Mouse (Mus musculus) urinary bladder, adult 2 months (tissue): Measurements from ENCODE around the gene Tmem102. TPM values are rescaled to one million over a fixed set of nuclear protein-coding genes. Genes with fewer than 3 reads are reported as not detected.

Experiments
- DNase-seq: peaks from one replicate; pipeline ENCODE4 v3.0.0; 2022; ENCODE audit warnings: low spot score
- polyA plus RNA-seq: library from polyadenylated mRNA; depleted of rRNA; stranded (reverse); fragments of >200 nt; gene quantifications from 2 replicates; pipeline ENCODE4 v1.2.3, GENCODE M21; 2012

The Tmem102 gene
- polyA plus RNA-seq, 1 experiment = 13.2 TPM

- DNase-seq = no peak
Measured at GRCm38 (mm10) chr11:69787306-69787705, 18.1 kb downstream of the Tmem102 start.

GRCm38 (mm10) chr11:69784793-69785272, 20.6 kb downstream of the Tmem102 start:
- no peak for DNase-seq

GRCm38 (mm10) chr11:69781828-69782227, 23.6 kb downstream of the Tmem102 start:
- DNase-seq = no peak

DNA sequence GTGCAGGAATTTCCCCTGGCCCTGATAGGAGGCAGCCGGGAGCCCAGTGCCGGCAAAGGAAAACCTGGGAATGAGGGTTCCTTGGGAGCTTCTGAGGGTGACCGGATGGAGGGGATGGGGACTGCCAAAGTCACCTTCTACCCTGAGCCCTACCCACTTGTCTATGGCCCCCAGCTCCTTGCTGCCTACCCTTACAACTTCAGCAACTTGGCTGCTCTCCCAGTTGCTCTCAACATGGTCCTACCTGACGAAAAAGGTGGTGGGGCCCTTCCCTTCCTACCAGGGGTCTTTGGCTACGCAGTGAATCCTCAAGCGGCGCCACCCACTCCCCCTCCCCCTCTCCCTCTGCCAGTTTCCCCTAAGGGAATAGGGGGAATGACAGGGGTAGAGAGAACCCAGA, 26.4 kb downstream of the Tmem102 start:
- DNase-seq = no peak

DNA sequence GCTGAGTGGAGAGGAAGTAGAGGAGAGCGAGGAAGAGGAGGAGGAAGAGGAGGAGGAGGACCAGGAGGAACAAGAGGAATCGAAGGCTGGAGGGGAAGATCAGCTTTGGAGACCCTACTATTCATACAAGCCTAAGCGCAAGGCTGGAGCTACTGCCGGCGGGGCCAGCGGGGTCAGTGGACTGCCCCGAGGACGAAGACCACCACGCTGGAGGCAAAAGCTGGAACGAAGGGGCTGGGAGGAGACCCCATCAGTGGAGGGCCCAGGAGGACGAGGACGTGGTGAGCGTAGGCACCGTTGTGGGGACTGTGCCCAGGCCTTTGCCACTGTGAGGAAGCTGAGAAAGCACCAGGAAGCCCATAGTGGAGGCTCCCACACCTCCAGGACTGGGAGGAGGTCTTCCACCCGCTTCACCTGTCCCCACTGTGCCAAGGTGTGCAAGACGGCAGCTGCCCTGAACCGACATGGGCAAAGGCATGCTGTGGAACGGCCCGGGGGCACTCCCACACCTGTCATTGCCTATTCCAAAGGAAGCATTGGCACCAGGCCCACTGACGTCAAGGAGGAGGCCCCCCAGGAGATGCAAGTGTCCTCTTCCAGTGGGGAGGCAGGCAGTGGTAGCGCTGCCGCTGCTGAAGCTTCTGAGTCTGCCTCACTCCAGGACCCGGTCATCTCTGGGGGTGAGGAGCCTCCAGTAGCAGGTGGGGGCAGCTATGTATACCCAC, 27.0 kb downstream of the Tmem102 start:
- no peak for DNase-seq

- no peak for DNase-seq
Measured at GRCm38 (mm10) chr11:69777504-69778257, 27.7 kb downstream of the Tmem102 start.

- no peak for DNase-seq
Measured at GRCm38 (mm10) chr11:69776488-69776887, 28.9 kb downstream of the Tmem102 start.

GRCm38 (mm10) chr11:69775716-69776115, 29.7 kb downstream of the Tmem102 start:
- DNase-seq = no peak

- no peak for DNase-seq
Measured at GRCm38 (mm10) chr11:69774961-69775360, 30.5 kb downstream of the Tmem102 start.

GRCm38 (mm10) chr11:69767625-69767909, 37.9 kb downstream of the Tmem102 start:
- no peak for DNase-seq

DNA sequence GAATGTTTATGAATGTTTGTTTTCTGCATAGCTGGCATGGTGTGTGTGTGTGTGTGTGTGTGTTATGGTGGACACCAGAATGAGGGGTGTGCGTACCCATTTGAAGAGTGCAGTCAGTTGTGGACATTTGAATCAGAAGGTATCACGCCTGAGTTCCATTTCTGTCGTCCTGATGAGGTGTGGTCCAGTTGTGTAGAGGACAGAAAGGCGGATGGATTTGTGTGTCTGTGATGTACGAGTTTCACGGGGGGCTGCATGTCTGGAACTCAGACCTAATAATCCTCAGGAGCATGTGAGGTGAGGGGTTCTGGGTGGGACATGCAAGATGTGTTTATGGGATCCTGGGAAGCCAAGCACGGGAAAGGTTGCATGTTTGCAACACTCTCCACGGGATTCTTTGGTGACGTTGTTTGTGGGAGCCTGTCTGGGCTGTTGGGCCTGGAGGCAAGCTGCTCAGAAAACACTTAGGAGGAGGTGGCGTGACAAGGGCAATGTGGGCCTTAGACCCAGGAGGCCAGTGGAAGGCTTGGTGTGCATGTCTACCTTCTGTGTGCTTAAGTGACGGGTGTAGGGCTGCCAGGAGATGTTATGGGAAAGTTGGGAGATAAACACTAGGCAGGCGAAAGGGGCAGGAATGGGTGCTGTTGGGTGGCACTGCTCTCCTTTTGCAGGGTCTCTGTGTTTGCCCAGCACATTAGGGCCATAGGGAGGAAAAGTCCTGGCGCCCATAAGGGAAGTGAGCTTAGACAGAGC, 38.4 kb downstream of the Tmem102 start:
- no peak for DNase-seq

DNA sequence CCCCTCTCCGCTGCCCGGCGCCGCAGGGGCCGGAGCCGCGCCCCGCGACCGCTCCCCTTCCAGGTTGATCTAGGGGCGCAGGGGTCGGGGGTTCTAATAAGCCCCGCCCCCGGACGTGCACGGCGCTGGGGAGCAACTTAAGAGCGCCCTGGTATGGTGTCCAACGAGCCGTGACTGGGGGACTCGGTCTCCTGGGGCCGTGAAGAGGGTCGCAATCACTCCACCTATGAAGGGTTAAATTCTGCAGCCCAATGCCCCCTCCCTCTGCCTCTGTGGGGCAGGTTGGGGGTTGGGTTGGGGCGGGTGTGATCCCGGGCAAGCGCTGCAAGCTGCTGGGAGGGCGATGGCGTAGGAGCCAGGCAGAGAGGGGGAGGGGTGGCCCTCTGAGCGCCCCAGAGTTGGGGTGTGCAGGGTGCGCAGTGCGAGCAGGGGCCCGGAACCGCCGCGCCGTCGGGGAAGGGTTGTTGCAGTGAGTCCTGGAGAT, 39.3 kb downstream of the Tmem102 start:
- peak; percentile 75 for DNase-seq

- DNase-seq = no peak
Measured at GRCm38 (mm10) chr11:69765221-69766125, 40.0 kb downstream of the Tmem102 start, which contains the start of gene Zbtb4. Gene Zbtb4 (plus strand): TSS chr11:69765912.

DNA sequence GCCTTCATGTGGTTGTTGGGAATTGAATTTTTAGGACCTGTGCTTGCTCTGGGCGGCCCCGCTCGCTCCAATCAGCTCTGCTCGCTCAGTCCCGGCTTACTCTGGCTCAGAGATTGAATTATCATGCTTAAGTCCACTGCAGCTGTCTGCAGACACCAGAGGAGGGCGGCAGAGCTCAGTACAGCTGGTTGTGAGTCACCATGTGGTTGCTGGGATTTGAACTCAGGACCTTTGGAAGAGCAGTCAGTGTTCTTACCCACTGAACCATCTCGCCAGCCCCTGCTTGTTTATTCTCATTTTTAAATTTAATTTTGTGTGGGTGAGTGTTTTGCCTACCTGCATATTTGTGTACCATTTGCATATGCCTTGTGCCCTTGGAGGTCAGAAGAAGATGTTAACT, 41.9 kb downstream of the Tmem102 start:
- DNase-seq = no peak

DNA sequence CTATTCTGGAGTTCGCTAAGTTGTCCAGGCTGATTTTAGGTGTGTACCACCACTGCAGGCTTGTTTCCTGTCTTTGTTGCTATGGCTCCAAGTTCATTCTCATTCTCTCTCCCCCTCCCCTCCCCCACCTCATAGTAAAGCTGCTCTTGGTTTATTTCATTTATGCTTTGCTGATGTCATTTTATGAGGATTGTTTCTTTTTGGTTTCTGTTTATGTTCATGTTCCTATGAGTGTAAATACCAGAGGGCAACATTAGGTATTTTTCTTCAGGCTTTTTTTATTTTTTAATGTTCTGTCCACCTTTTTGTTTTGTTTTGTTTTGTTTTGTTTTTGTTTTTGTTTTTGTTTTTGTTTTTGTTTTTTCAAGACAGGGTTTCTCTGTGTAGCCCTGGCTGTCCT, 43.6 kb downstream of the Tmem102 start, which contains the start of gene Slc35g3:
Slc35g3 (minus strand) TSS at position 101 of the 400 bp plus-strand sequence.
- no peak for DNase-seq

- DNase-seq = no peak
Measured at GRCm38 (mm10) chr11:69760901-69761200, 44.6 kb downstream of the Tmem102 start.

GRCm38 (mm10) chr11:69760160-69760900, 45.1 kb downstream of the Tmem102 start:
- DNase-seq = no peak

GRCm38 (mm10) chr11:69758971-69759721, 46.3 kb downstream of the Tmem102 start:
- peak; percentile 74 for DNase-seq

- peak; percentile 99 for DNase-seq
Measured at GRCm38 (mm10) chr11:69758478-69758970, 46.9 kb downstream of the Tmem102 start, which contains the start of gene Polr2a. Gene Polr2a (minus strand): TSS chr11:69758637.

- DNase-seq = peak; percentile 100
Measured at GRCm38 (mm10) chr11:69758090-69758456, 47.4 kb downstream of the Tmem102 start.
